Mouse (Mus musculus) kidney, postnatal 10 days (tissue): ENCODE results near the gene Ppm1g.

Experiments
- DNase-seq: peaks from one replicate; pipeline ENCODE4 v3.0.0; 2021; ENCODE audit warnings: mixed read lengths

The Ppm1g gene

DNA sequence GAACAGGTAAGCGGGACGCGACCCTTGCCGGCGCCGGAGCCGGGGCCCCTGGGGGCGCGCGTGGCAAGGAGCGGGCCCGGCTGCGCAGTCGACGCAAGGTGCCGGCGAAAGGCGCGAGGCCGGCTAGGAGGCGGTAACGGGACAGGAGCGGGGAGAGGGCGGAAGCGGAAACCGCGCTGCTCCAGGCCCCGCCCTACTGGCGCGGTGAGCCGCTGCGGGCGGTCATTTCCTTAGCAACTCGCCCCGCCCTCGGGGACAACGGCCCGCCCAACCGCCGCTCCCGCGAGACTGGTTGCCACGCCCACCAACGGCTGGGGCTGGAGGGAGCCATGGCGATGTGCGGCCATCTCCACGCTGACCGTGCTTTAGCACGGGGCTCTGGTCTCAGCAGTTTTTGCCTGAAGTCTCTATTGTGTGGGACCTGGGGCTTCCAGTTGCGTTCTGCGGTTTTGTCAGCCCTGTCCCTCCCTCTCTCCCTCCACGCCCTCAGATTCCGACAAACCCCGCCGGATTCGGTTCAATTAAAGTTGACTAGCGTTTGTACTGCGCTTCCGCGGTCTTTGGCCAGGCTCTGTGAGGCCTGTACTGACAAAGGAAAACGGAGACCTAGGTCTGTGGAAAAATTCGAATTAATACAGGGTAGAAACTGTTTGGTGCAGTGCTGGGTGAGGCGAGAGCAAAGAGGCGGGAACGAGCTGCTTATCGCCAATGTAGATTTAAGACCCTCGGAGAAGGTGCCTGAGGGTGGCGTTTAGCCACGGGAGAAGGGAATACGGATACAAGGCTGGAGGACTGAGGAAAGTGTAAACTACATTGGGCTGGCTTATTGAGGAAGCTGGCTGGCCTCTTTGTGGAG lies at the start of gene Ppm1g:
TSS of gene Ppm1g (minus strand) at position 240 of the 856 bp plus-strand sequence.
- peak; percentile 99 for DNase-seq

DNA sequence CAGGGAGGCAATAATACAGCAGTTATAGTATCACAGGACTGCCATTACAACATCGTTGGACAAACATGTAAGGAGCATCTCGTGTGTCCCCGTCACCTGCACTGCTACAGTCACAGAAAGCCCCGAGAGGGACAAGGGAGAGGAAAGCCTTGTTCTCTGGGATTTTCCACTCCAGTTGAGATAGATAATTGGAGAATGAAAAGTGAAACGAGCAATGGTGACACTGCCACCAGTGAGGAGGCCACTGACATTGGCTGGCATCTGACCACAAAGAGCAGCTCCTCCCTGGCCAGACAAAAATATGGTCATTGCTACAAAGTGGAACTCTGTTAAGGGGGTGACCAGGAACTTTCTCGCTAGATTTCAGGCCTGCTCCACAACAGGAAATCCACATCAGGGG lies 47.2 kb upstream of the Ppm1g start:
- DNase-seq = no peak

DNA sequence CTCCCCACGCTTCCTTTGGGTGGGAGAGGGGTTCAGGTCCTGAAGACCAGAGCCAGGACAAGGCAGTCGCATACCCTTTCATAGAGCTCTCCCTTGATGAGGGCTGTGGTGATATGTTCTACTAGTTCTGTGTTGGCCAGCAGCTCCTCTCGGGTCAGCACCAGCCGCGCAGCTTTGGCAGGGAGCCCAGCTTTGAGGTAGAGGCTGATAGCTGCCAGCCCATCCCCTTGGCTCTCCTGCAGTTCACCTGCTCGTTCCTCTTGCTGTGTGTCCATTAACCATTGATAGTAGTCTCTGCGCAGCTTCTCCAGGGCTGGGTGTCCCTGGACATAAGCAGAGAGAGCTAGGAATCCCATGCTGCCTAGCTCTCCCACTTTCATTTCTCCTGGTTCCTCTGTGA lies 45.6 kb upstream of the Ppm1g start:
- DNase-seq = no peak

DNA sequence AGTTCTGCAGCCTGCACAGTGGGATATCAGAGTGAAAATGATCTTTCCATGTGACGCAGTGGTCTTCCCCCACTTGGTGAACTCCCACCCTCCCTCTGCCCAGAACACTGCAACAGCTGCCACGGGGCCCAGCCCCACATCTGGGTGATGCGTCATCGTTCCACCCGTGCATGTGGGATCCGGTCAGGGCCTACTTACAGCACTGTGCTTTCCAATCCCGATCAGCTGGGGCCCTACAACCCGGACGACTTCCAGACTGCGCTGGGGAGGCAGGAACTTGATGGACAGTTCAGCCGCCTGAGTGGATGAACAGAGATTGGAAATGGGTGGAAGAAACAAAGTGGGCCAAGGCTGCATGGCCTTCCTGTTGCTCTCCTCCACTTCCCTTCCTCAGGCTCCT lies 37.1 kb upstream of the Ppm1g start:
- no peak for DNase-seq

DNA sequence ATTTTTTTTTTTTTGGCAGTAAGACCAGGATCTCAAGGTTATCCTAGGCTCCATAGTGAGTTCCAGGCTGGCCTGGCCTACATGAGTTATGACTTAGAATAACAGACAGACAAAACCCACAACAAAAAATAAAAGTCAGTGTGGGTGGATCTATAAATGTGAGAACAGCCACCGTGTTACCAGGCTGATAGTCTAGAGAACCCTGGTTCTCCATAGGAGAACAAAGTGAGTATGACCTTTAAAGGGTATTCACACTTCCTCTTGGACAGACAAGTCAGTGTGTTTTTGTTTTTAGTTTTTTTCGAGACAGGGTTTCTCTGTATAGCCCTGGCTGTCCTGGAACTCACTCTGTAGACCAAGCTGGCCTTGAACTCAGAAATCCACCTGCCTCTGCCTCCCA lies 35.5 kb upstream of the Ppm1g start:
- DNase-seq = no peak

DNA sequence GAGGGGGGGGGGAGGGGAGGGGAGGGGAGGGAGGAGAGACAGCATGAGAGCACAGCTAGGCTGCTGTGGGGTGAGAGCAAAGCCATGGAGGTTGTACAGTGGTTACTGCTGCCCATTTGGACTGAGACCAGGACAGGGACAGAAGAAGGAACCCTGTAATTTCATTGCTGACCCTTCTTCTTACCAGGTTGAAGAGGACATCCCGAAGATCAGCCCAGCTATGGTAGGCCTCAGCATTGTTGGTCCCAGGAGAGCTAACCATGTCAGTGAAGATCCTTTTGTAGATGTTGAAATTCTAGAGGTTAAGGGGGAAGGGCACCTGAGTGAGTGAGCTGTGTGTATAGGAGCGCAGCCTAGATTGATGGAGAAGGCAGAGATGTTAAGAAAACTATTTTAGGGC lies 34.9 kb upstream of the Ppm1g start:
- no peak for DNase-seq

DNA sequence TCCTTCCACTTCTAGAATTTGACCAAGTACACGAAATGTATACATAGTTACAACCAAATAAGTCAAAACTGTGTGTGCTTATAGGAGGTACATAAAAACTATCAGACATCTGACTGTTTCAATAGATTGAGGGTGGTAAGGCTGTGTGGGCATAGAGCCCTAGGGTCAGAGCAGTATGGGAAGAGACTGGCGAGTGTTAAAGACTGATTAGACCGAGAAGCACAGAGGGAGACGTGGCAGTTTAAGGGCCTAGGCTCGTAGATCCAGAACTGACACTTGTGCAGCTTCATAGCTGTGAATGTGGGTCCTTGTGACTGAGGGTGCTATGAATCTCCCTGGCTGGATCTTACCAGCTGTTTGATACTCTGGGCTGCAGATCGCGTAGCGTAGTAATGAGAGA lies 34.4 kb upstream of the Ppm1g start:
- no peak for DNase-seq

DNA sequence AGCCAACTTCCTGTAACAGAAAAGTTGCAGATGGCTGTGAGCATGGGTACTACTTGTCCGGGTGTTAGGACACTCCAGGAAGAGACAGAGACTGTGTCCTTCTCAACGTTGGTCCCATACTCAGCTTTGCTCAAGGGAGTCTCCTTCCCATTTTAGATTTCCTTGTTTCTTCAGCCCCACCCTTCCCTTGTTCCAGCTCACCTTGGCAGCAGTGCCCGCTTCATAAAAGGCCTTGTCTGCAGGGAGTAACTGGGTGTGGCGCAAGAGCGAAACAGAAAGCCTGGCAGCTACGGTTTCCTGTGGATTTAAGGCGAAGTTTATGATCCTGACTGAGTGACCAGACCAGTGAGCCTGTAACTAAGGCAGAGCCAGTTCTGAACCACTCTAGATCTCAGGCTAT lies 34.0 kb upstream of the Ppm1g start:
- DNase-seq = peak; percentile 42

DNA sequence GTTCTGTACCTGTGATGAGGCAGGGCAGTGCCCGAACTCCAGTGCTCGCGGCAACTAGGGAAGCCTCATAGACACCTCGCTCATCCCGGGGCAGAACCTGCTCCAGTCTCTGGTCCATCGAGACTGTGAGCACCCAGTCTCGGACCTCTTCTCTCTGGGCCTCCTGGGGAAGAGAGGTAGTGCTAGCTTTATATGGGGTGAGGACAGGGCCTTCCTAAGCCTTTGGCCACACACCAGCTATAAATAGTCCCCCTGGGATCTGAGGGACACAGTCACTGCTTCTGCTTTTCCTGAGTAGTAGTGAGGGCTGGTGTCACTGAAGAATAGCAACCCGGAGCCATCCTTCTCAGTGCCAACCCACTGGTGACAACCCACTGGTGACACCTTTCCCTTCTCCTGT lies 33.3 kb upstream of the Ppm1g start:
- DNase-seq = no peak

DNA sequence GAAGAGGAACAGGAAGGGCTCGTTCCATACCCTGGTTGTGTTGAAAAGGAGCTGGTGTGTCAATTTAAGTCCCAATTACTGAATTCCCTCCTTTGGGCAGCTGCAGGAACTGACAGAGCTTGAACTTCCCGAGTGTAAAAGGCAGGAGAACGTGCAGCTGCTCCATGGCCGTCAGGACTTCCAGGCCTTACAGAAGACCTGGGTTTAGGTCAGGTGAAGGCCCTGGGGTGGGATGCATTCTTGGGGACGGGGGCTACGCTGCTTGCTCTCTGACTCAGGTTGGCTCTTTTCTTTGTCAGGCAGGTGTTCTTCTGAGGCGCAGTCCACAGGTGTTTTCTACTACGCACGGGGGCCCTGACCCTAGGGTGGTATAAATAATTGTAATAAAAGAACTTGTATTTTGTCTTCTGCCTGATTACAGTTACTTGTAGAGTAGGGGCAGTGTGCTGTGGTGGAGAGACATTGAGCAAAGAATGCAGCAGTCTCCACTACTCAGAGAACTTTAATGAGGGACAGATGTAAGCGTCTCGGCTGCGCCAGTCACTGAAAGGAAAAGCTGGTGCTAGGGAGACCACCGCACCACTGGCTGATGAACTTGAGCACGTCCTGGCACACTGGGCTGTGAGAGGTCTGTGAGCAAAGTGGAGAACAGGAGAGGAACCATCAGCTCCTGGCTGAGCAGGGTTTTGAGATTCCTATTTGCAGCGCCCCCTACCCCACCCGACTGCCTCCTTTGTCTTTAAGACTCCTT lies 32.5 kb upstream of the Ppm1g start:
- DNase-seq = no peak

DNA sequence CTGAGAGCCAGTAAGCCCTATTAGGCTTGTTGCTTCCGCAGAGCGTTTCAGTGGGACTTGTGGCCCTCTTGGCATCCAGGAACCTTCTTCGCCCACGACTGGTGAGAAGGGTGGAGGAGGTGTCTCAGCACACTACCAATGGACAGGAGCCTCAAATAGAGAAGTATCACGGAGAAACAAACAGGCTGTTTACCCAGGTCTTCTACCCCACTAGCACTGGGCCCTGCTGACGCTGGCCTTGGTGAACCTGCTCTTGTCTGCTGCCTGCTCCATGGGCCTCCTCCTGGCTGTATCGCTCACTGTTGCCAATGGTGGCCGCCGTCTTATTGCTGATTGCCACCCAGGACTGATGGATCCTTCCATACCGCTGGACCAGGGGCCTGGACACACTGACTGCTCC lies 31.7 kb upstream of the Ppm1g start:
- no peak for DNase-seq

DNA sequence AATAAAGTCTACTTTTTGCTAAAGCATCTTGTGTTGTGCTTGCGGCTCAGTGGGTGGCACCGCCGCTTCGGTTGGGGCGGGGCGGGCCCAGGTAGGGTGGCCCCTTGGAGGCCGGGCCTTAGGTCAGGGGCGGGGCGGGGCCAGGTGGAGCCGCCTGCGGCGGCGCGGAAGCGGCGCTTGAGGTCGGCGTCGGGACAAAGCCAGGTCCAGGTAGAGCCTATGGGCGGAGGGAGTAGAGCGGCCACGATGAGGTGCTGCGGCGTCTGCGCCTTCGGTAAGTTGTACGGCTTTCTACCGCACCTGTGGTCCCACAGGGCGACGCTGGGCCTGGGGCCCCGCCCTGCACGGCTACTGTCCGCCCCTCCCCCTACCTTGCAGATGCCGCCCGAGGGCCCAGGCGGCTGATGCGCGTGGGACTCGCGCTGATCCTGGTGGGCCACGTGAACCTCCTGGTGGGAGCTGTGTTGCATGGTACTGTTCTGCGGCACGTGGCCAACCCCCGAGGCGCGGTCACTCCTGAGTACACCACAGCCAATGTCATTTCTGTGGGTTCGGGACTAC lies 31.1 kb upstream of the Ppm1g start, which contains the start of gene Krtcap3:
TSS of gene Krtcap3 (plus strand) at position 151 of the 561 bp plus-strand sequence.
- DNase-seq = peak; percentile 79

DNA sequence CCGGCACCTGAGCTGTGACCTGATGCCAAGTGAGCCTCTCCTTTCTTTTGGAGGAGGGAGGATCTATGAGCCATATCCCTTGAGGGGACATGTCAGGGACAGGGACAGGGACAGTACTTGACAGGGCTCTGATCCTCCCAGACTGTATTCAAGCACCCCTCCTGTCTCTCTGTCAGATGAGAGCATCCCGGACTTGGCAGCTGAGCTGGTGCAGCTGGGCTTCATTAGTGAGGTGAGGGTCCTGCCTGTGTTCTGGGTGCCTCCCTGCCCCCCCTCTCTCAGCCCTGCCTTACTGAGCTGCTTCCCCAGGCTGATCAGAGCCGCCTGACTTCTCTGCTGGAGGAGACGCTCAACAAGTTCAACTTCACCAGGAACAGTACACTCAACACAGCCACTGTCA lies 30.2 kb upstream of the Ppm1g start:
- no peak for DNase-seq

DNA sequence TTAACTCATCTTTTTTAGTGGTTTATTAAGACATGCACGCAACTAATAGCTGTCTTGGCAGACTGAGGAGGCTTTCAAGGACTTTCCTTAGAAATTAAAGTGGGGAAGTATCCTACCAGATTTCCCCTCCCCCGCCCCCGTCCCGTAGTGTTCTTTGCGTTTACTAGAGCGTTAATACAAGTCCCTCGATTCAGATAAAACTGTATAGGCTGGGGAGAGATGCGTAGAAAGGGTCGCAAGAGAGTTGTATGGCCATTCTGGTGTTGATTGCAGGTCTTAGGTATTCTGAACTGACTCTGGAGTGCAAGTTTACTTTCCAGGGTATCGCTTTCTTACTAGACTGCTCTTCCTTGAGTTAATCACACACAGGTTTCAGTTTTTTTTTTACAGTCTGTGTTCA lies 21.7 kb upstream of the Ppm1g start:
- DNase-seq = no peak

DNA sequence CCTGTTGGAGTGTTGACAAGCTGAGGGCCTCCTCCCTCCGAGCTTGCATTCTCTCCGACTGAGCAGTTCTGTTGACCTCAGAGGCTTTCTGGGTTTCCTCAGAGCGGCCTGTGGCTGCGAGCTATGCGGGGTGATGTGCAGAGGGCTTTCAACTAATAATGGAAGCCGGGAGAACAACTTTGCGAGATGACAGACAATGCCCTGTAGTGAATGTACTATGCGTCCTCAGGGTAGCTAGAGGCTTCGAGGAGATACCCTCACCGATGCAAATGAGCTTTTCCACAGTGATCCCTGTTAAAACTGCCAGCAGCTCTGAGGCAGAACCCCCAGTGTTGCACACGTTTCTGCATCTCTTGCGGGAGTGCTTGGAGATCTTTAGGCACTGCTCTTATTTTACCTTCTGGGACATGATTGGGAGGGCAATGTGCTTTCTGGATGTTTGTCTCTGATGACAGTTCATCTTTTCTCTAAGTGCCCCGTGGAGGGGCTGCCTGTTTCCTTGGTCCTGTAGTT lies 21.1 kb upstream of the Ppm1g start:
- DNase-seq = no peak

DNA sequence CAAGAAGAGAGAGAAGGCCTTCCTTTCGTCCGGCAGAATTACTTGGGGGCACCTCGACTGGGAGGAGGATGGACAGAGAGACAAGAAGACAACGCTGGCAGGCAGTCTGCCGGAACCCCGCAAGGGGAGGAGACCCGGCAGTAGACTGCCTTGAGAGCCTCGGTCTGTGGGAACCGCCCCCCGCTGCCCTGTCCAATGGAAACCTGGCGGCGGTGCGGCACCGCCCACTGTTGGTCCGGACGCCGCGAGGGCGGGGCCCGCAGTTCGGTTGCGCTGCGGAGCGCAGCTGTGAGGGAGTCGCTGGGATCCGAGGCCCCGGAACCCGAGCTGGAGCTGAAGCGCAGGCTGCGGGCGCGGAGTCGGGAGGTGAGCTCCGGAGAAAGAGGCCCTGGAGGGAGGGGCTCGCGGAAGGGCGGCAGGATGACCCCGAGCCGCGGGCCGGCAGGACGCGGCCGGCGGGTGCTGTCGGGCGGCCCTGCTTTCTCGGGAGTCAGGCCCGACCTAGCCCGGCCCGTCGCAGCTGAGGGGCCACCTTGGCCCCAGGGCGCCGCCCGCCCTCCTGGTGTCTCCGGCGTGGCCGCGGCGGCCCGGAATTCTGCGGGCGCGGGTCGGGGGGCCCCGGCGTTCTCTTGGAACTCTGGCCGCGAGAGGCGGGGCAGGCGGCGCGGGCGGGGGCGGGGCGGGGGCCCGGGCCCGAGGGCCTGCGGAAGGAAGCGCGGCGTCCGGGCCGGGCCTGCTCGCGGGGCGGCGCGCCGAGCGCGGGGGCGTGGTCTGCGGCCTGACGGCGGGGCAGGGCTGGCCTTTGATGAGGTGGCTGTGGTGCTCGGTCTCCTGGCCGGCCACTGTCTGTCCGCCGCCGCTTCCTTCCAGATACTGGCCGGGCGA lies 20.4 kb upstream of the Ppm1g start, which contains the start of the genes Nrbp1 and Gm9970:
TSS of gene Nrbp1 (plus strand) at position 228 of the 885 bp plus-strand sequence.
TSS of gene Gm9970 (minus strand) at position 596 of the 885 bp plus-strand sequence.
- peak; percentile 98 for DNase-seq

DNA sequence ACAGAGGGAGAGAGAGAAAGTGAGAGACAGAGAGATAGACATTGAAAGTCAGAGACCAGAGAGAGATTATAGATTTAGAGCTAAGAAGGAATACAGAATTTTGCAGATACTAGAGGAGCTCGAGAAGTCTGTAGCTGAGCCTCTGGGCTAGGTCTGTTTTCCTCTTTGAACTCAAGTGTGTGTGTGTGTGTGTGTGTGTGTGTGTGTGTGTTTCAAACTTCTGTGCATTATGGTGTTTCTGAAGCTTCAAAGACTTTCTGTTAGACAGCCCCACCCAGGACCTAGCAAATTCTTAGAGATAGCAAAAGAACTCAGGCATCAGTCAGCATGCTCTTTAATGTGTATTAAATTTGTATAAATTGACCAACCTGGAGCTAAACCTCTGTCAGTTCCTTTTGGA lies 6.2 kb upstream of the Ppm1g start:
- DNase-seq = no peak

DNA sequence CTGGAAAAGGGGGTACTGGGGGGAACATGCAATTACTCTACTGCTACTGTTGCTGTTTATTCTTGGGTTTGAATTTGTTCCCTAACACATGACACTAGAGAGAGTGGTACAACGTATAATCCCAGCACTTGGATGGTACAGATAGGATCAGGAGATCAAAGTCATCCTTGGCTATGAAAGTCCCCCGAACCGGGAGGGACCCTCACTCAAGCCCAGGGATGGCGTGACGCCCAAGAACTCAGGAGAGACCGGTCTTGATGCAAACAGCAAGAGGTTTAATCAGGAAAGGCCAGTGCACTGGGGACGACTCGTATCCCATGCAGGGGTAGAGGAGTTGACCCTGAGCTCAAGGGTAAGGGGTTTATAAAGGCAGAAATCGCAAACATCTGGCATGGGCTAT lies 2.2 kb upstream of the Ppm1g start:
- no peak for DNase-seq

DNA sequence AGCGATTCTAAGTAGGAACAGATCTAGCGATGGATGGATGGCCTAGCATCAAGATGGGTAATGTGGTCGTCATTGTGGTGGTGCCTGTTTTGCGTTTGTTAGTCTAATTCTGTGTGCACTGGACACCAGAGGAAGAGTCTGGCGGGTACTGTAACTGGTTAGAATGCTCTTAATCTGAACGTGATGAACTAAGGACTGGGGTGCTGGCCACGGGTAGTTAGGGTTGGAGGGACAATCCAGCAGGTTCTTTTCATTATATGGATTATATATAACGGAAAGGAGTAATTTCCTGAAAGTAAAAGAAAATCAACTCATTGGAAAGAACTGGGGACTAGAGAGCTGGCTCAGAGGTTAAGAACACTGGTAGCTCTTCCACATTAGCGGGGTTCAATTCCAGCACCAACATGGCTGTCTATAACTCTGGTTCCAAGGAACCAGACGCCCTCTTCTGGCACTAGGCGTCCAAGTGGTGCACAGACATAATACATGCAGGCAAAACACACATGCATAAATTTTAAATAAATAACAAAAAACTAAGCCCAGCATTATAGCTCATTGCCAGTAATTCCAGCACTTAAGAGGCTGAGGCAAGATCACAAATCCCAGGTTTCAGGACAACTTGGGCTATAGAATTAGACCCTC lies 938 bp upstream of the Ppm1g start:
- peak; percentile 69 for DNase-seq

DNA sequence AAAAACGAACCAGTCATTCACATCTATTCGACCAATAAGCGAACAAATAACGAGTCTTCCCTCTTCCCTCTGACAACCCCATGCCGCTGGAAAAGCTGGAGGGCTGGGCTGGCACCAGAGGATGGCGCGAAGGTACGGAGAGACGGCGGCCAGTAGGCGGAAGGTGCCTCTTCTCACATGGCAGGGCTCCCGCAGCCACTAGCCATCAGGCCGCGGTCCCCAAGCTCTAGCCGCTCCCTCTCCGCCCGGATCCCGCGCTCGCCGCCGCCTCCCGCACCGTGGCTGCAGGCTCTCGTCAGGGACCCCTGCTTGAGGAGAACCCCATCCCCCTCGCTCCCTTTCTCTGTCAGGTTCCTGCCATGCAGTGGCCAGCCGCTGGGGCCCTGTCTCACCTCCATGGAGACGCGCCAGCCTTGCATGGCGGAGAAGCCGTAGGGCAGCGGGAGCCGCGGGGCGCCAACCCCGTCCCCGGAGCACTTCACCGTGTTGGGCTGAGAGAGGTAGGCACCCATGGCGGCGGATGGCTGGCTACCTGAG lies 508 bp downstream of the Ppm1g start:
- peak; percentile 71 for DNase-seq

DNA sequence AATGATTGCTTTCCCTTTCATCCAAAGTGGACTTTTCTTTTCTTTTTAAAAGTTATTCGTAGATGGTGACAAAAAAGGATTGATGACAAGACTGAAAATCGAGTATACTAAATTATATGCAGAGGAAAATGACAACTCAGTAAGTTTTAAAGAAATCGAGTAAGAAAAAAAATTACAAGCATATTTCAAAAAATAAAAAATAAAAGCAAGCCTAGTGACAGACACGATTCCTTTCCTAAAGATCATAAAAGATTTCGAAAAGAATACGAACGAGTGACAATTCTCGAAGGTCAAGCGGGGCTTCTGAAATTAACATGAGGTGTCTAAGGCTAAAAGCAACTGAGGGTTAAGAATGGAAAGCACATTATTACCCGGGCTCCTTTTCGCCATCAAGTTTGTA lies 1.0 kb downstream of the Ppm1g start:
- DNase-seq = no peak

DNA sequence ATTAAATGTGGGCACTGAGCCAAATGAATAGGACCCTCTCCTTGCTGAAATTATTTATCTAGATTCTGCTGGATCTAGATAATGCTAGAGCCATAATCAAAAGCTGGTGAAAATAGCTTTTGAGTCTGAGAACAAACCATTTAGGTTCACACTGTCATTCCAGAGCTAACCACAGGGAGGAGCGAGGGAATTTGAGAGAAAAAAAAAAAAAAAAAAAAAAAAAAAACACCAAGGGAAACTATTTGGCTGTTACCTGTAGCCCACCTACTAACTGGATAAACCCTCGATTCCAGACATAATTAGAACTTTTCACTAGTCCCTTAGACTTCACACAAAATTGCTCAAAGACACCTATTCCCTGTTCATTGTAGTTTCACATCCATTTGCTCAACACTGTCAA lies 1.4 kb downstream of the Ppm1g start:
- DNase-seq = peak; percentile 45
